Mouse (Mus musculus) liver, adult 2 months (tissue): ENCODE data around the gene Fgfr2. TPM values are rescaled to one million over a fixed set of nuclear protein-coding genes. Genes with fewer than 3 reads are reported as not detected.
A peak's percentile ranks its signal among the peaks of the same experiment; 100 is the strongest.

ENCODE experiments used
- DNase-seq: peaks from one replicate; pipeline ENCODE4 v3.0.0-alpha.2; 2011; ENCODE audit warnings: low read depth, low spot score; ENCODE audit errors: extremely low read depth
- H3K27ac ChIP-seq: fragments of 200-500 bp; replicated peaks from 2 replicates; pipeline ENCODE4 v1.5.1; 2012; ENCODE audit warnings: low read depth, mild to moderate bottlenecking, control low read depth, inconsistent platforms, low read length; ENCODE audit not compliant: insufficient read depth
- H3K27me3 ChIP-seq: fragments of 200-500 bp; 2 replicates; pipeline ENCODE4 v1.6.1; 2012; ENCODE audit warnings: mild to moderate bottlenecking, moderate library complexity, low read length, inconsistent platforms; ENCODE audit not compliant: control insufficient read depth, insufficient read depth
- H3K36me3 ChIP-seq: fragments of 200-500 bp; 2 replicates; pipeline ENCODE4 v1.6.1; 2012; ENCODE audit warnings: low read length, inconsistent platforms; ENCODE audit not compliant: control insufficient read depth, insufficient read depth
- H3K4me1 ChIP-seq: fragments of 200-500 bp; 2 replicates; pipeline ENCODE4 v1.6.1; 2011; ENCODE audit warnings: low read length; ENCODE audit not compliant: control insufficient read depth, insufficient read depth
- H3K4me3 ChIP-seq: fragments of 200-500 bp; 2 replicates; pipeline ENCODE4 v1.5.1; 2011; ENCODE audit warnings: low read depth, mild to moderate bottlenecking, control low read depth, low read length, moderate library complexity; ENCODE audit not compliant: insufficient read depth
- H3K79me2 ChIP-seq: fragments of 200-500 bp; 2 replicates; pipeline ENCODE4 v1.6.1; 2012; ENCODE audit warnings: inconsistent platforms, mild to moderate bottlenecking, low read length, moderate library complexity; ENCODE audit not compliant: control insufficient read depth, insufficient read depth
- H3K9ac ChIP-seq: fragments of 200-500 bp; 2 replicates; pipeline ENCODE4 v1.6.1; 2012; ENCODE audit warnings: low read depth, mild to moderate bottlenecking, control low read depth, inconsistent platforms, low read length
- CTCF ChIP-seq: fragments of 200-500 bp; IDR thresholded peaks from 2 replicates; pipeline ENCODE4 v1.5.1; 2011; ENCODE audit warnings: low read depth, low read length, control low read depth
- POLR2A ChIP-seq: fragments of 200-500 bp; IDR thresholded peaks from 2 replicates; pipeline ENCODE4 v1.6.1; 2011; ENCODE audit warnings: low read length, control low read depth; ENCODE audit not compliant: insufficient read depth; ENCODE audit errors: extremely low read depth
- WGBS: fragments of 180-500 bp; shearing (Covaris S2); methylation state at CpG from one replicate; pipeline ENCODE4 v1.1.7; 2018; 5-methylcytosine and 5-hydroxymethylcytosine counted together
- polyA plus RNA-seq: library from polyadenylated mRNA; depleted of rRNA; stranded (reverse); fragments of >200 nt; gene quantifications from 2 replicates; pipeline ENCODE4 v1.2.3, GENCODE M21; 2012
- total RNA-seq: library from RNA; depleted of rRNA; stranded (reverse); fragments of >200 nt; gene quantifications from 2 replicates; pipeline ENCODE4 v1.2.3, GENCODE M21; 2014

Gene Fgfr2
- total and polyA plus RNA-seq, 2 experiments: 16.7 to 35.2 TPM

GRCm38 (mm10) chr7:133054486-133054885 is 68.7 kb downstream of the Fgfr2 start:
- Histone ChIP-seq H3K27ac (no peak overlapping the region), H3K9ac (no peak overlapping the region), H3K36me3 (no peaks in the 10 kb centered on the region), H3K27me3 (no peaks in the 10 kb centered on the region), H3K4me3 (no peak overlapping the region), H3K79me2 (no peaks in the 10 kb centered on the region), H3K4me1 (peaks cover 2% of the 10 kb centered on the region; the same call in 1 of the 2 replicates)
- TF ChIP-seq CTCF (peak; percentile 30), POLR2A (no peak)
- 95% methylated on average over 5 of the region's 5 CpGs for WGBS
- no peak for DNase-seq

- H3K36me3 ChIP-seq: no peaks in the 10 kb centered on the region
- H3K27ac ChIP-seq: no peak overlapping the region
- no peak for DNase-seq
- 88% methylated on average over 9 of the region's 9 CpGs for WGBS
- H3K4me1 ChIP-seq: peaks cover 2% of the 10 kb centered on the region; the same call in 1 of the 2 replicates
- no peak for TF ChIP-seq CTCF
- TF ChIP-seq POLR2A: no peak
- no peak overlapping the region for H3K4me3 ChIP-seq
- no peaks in the 10 kb centered on the region for H3K79me2 ChIP-seq
- no peaks in the 10 kb centered on the region for H3K27me3 ChIP-seq
- H3K9ac ChIP-seq: no peak overlapping the region
Measured at GRCm38 (mm10) chr7:133053757-133054156, 69.4 kb downstream of the Fgfr2 start.

- Histone ChIP-seq H3K4me1 (peaks cover 7% of the 10 kb centered on the region), H3K79me2 (no peaks in the 10 kb centered on the region), H3K36me3 (no peaks in the 10 kb centered on the region), H3K27me3 (no peaks in the 10 kb centered on the region), H3K9ac (peak overlapping the region; percentile 36), H3K27ac (peak overlapping the region; percentile 67), H3K4me3 (peak overlapping the region; percentile 6; the same call in 1 of the 2 replicates)
- DNase-seq: peak; percentile 62
- WGBS: 65% methylated on average over 8 of the region's 8 CpGs
- no peak for TF ChIP-seq POLR2A
Measured at GRCm38 (mm10) chr7:133052819-133053218, 70.3 kb downstream of the Fgfr2 start.

GRCm38 (mm10) chr7:133050681-133051080 is 72.5 kb downstream of the Fgfr2 start:
- WGBS: 57% methylated on average over 6 of the region's 6 CpGs
- TF ChIP-seq POLR2A: no peak
- TF ChIP-seq CTCF: no peak
- no peaks in the 10 kb centered on the region for H3K27me3 ChIP-seq
- H3K4me1 ChIP-seq: peaks cover 7% of the 10 kb centered on the region
- no peak for DNase-seq
- no peak overlapping the region for H3K27ac ChIP-seq
- no peak overlapping the region for H3K4me3 ChIP-seq
- H3K36me3 ChIP-seq: no peaks in the 10 kb centered on the region
- no peaks in the 10 kb centered on the region for H3K79me2 ChIP-seq
- H3K9ac ChIP-seq: no peak overlapping the region

GRCm38 (mm10) chr7:133048085-133048630 is 75.0 kb downstream of the Fgfr2 start:
- peak; percentile 23 for DNase-seq
- no peak overlapping the region for H3K27ac ChIP-seq
- H3K4me1 ChIP-seq: peaks cover 6% of the 10 kb centered on the region
- no peak overlapping the region for H3K9ac ChIP-seq
- WGBS: 78% methylated on average over 3 of the region's 3 CpGs
- H3K36me3 ChIP-seq: no peaks in the 10 kb centered on the region
- TF ChIP-seq POLR2A: no peak
- TF ChIP-seq CTCF: no peak
- no peaks in the 10 kb centered on the region for H3K27me3 ChIP-seq
- no peak overlapping the region for H3K4me3 ChIP-seq
- no peaks in the 10 kb centered on the region for H3K79me2 ChIP-seq

- DNase-seq: peak; percentile 6
- TF ChIP-seq POLR2A (no peak), CTCF (peak; percentile 30; the same call in 1 of the 2 replicates)
- Histone ChIP-seq H3K27ac (no peak overlapping the region), H3K79me2 (no peaks in the 10 kb centered on the region), H3K27me3 (no peaks in the 10 kb centered on the region), H3K36me3 (no peaks in the 10 kb centered on the region), H3K4me3 (no peak overlapping the region), H3K9ac (no peak overlapping the region), H3K4me1 (peaks cover 5% of the 10 kb centered on the region; the same call in 1 of the 2 replicates)
- 70% methylated on average over 4 of the region's 4 CpGs for WGBS
Measured at GRCm38 (mm10) chr7:133047287-133047686, 75.9 kb downstream of the Fgfr2 start.
